Mouse (Mus musculus) colon, adult 2 months (tissue): ENCODE data around the gene Gpr15. TPM values are rescaled to one million over a fixed set of nuclear protein-coding genes. Genes with fewer than 3 reads are reported as not detected.

Source experiments
- polyA plus RNA-seq: library from polyadenylated mRNA; depleted of rRNA; stranded (reverse); fragments of >200 nt; gene quantifications from 2 replicates; pipeline ENCODE4 v1.2.3, GENCODE M21; 2012; rRNA removed

Gene Gpr15
- polyA plus RNA-seq, result 0.25 and 0.70 TPM in 2 replicates

DNA sequence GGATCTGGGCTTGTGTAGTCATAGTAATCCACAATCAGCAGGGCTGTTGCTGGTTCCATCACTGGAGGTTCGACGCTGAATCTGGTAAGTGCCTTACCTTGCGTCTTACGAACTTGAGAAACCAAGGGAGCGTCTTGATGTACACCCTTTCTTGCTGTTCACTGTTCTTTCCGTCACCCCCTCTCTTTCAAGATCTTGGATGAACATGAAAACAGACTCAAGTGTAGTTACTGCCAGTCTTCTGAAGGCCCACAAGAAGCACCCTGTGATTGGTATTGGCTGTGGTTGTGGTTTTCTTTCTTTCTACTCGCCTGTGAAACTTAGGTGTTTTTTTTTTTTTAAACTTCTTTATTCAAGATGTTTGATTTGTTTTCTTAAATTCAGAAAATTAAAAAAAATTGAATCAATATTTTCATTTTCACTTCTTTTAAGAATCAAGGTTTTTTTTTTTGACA, at the start of gene Gpr15:
Gpr15 (minus strand) TSS at position 405 of the 455 bp plus-strand sequence.

GRCm38 (mm10) chr16:58763076-58763475, 44.2 kb upstream of the Gpr15 start, which contains the start of gene Olfr172:
Olfr172 (minus strand) TSS chr16:58763176.

GRCm38 (mm10) chr16:58727477-58728131, 8.7 kb upstream of the Gpr15 start, which contains the start of gene Cldnd1:
Cldnd1 (plus strand) TSS chr16:58727910.

DNA sequence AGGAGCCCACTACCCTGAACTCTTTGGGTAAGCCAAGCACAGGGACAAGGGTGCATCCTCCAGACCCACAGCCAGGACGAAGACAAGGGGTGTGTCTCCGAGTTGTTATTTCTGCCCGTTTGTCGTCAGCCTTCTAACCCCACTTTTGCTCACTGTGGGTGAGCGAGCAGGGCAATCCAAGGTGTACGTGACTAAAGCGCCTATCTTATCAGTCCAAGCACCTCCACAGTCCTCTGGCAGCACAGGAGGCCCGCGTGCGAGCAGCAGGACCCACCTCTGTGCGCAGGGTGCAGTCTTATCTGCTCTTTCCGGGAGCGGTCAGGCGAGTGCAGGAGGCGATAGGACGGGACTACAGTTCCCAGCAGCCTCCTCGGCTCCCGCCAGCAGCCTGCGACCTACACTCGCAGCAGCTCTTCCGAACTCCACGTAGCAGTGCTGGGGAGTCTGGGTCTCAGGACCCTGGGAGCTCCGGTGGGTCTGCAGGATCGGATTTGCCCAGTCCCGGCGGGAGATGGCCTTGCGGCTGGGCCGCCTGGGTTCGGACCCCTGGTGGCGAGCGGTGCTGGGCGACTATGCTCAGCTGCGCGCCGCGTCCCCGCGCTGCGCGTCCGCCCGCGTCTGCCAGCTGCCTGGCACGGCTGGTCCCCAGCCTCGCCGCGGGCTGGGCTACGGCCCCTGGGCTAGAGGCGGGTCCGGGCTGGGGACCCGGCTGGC, 48.8 kb downstream of the Gpr15 start, which contains the start of gene Cpox:
Cpox (plus strand) TSS at position 376 of the 714 bp plus-strand sequence.

Other genes with a start within 250 kb of the Gpr15 start
- gene St3gal6, start 194.8 kb downstream of the Gpr15 start, polyA plus RNA-seq, result 61.8 and 96.0 TPM in 2 replicates
- gene Gm813, start 102.1 kb downstream of the Gpr15 start, polyA plus RNA-seq, result not detected in 2 replicates
- not detected in 2 replicates for gene E330017A01Rik, start 80.3 kb downstream of the Gpr15 start, polyA plus RNA-seq
- 14.6 and 15.9 TPM in 2 replicates for gene Cpox, start 48.8 kb downstream of the Gpr15 start, polyA plus RNA-seq
- 52.8 and 69.2 TPM in 2 replicates for gene Cldnd1, start 8.8 kb upstream of the Gpr15 start, polyA plus RNA-seq
- gene Olfr172, start 44.1 kb upstream of the Gpr15 start, polyA plus RNA-seq, result not detected in 2 replicates
- gene Olfr173, start 81.2 kb upstream of the Gpr15 start, polyA plus RNA-seq, result not detected in 2 replicates
- not detected in 2 replicates for gene Olfr175-ps1, start 107.7 kb upstream of the Gpr15 start, polyA plus RNA-seq
- gene Olfr177, start 155.7 kb upstream of the Gpr15 start, polyA plus RNA-seq, result not detected in 2 replicates
- gene Olfr178, start 173.0 kb upstream of the Gpr15 start, polyA plus RNA-seq, result not detected in 2 replicates
- gene Olfr181, start 209.7 kb upstream of the Gpr15 start, polyA plus RNA-seq, result not detected in 2 replicates
- not detected in 2 replicates for gene Olfr180, start 210.3 kb upstream of the Gpr15 start, polyA plus RNA-seq